Mouse (Mus musculus): ENCODE data around the gene Lce3a.

Gene Lce3a

DNA sequence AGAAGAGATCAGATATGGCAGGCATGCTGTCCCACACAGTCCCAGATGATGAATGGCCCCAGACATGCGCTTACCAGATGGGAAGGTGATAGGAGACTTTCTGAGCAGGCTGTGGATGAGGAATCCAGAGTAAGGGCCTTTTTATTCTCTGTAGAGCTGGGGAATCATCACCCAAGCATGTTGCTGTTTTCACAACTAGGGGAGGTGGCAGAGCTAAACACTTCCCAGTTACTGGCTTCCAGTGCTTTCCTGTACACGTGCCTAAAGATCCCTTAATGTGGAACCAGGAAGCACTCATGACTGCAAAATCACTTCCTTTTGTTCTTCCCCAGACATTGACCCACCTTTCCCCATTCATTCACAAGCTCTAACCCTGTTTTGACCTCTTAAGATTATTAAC lies at the start of gene Lce3a:
Gene Lce3a (minus strand): TSS at position 101 of the 400 bp plus-strand sequence.
- no peak for ATAC-seq (ENCODE audit: insufficient number of reproducible peaks, low FRiP score, low TSS enrichment)

DNA sequence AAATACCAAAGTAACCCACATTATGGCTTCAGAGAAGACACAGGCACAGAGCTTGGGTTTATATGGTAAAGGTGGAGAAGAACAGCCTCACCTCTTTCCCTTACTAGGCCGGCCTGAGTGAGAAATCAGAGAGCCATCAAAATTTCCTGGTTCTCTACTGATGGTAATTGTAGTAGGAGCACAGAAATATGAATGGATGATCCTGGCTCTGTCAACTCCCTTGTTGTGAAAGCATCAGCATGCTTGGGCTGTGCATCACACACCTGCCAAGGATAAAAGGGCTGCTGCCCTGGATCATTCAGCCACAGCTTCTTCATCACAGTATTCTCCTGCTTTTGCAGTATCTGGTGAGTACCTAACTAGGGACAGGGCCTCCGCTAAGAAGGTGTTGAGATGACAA lies 40.7 kb upstream of the Lce3a start, which contains the start of gene Lce3e:
Gene Lce3e (plus strand): TSS at position 301 of the 400 bp plus-strand sequence.
- no peak for ATAC-seq (ENCODE audit: insufficient number of reproducible peaks, low FRiP score, low TSS enrichment)

DNA sequence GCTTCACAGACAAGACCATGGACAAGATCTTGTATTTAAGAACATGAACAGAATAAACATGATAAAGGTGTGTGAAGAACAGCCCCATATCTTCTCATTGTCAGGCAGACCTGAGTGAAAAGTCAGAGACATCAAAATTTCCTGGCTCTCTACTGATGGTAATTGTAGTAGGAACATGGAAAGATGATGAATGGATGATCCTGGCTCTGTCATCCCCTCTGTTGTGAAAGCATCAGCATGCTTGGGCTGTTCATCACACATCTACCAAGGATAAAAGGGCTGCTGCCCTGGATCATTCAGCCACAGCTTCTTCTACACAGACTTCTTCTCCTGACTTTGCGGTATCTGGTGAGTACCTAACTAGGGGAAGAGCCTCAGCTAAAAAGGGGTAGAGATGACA lies 31.1 kb upstream of the Lce3a start, which contains the start of gene Lce3d:
Gene Lce3d (plus strand): TSS at position 301 of the 400 bp plus-strand sequence.
- ATAC-seq (ENCODE audit: insufficient number of reproducible peaks, low FRiP score, low TSS enrichment), result no peak

DNA sequence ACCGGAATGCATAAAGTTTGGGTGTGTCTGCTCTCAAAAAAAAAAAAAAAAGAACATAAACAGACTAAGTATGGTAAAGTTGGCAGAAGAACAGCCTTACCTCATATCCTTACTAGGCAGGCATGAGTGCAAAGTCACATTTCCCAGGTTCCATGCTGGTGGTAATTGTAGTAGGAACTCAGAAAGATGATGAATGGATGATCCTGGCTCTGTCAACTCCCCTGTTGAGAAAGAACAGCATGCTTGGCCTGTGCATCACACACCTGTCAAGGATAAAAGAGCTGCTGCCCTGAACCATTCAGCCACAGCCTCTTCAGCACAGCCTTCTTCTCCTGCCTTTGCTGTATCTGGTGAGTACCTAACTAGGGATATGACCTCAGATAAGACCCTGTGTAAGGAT lies 18.2 kb upstream of the Lce3a start, which contains the start of gene Lce3c:
Gene Lce3c (plus strand): TSS at position 301 of the 400 bp plus-strand sequence.
- no peak for ATAC-seq (ENCODE audit: insufficient number of reproducible peaks, low FRiP score, low TSS enrichment)

DNA sequence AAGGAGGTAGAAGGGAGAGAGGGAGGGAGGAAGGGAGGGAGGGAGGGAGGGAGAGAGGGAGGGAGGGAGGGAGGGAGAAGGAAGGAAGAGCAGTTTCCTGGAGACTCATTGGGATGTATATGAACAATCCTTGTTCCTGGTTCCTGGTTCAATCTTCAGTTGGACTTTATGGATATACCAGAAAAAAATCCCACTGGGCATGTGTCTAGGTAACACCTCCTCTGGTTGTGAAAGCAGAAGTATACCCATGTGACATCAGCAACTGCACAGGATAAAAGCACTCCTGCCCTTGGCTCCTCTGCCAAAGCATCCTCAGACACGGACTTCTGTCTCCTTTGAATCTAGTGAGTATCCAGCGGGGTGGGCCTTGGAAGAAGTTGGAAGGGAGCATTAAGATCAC lies 6.6 kb upstream of the Lce3a start, which contains the start of gene Lce3b:
Gene Lce3b (plus strand): TSS at position 301 of the 400 bp plus-strand sequence.
- ATAC-seq (ENCODE audit: insufficient number of reproducible peaks, low FRiP score, low TSS enrichment), result no peak

DNA sequence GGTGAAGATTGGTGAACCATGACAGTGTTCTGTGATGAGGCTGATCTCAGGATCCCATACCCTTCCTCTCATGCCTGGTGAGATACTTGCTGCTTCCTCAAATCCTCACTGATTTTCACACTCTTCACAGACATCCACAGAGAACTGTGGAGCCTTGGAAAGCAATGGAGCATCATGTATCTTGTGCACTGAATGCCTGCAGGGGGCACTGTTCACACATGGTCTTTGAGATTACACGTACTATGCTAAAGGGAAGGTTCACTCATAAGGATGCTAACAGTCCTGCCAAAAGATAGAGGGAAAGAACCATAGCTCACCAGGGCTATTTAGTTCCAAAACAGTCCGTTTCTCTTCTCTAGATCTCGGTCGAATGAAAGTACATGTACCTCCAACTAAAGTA lies 5.7 kb downstream of the Lce3a start:
- no peak for ATAC-seq (ENCODE audit: insufficient number of reproducible peaks, low FRiP score, low TSS enrichment)

DNA sequence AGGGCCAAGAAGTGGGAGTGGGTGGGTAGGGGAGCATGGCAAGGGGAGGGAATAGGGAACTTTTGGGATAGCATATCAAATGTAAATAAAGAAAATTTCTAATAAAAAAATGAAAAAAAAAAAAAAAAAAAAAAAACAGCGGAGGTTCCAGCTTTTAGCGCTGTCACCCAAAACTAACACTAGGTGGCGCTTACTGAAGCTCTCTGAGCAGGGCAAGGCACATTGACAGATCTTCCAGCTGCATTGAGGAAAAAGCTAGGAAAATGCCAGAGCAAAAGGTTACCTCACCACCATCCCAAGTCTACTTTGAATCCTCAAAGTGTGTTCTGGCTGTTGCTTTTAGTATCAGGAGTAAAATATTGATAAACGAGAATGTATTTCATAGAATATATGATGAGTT lies 18.5 kb downstream of the Lce3a start:
- no peak for ATAC-seq (ENCODE audit: insufficient number of reproducible peaks, low FRiP score, low TSS enrichment)

DNA sequence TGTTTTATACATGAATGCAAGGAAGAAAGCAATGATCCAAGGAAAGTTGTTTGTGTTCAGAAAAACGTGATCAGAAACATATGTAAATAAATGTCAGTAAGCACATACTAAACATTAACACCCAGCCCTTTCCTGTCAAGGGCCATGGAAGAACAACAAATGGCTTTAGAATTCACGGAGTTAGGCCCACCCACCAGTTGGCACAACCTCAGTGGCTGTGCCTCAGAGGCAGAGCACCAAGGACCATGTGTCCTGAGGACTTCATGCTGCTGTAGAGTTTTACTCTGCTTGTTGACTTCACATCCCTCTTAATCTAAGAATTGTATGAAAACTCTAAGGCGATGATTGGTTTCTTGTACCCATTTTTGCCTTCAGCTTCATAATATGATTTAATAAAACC lies 20.8 kb downstream of the Lce3a start:
- no peak for ATAC-seq (ENCODE audit: insufficient number of reproducible peaks, low FRiP score, low TSS enrichment)

DNA sequence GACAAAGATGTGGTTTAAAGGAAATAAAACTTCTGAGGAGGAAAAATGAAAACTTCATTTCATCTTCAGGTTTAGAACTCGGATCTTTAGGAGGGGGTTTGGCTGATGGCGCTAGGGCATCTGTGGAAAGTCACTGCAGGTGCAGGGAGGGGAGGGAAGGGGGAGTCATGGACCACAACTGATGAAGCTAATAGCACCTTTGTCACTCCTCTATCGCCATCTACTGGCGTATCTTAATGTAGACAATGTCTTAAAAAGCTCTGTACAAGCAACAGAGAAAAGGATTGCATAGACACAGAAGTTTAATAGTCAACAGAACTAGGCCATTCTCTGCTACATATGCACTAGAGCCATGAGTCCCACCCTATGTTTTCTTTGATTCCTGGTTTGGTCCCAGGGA lies 22.4 kb downstream of the Lce3a start:
- no peak for ATAC-seq (ENCODE audit: insufficient number of reproducible peaks, low FRiP score, low TSS enrichment)

DNA sequence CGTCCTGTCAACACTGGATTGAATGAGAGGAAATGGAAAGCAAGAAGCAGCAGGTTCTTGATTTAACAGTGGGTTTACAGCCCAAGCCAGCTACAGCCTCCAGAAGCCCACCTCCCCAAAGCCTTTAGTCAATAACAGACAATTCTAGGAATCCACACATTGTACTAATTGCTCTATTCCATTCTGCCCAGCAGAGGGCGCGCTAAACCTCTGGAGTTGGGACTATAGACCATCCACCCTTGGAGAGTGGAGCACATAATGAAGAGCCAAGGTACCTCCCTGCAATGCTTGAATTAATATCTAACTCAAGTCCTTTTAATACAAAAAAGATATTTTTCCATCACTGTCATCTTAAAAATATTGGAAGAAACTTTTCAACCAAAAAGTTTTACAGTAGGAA lies 23.0 kb downstream of the Lce3a start:
- no peak for ATAC-seq (ENCODE audit: insufficient number of reproducible peaks, low FRiP score, low TSS enrichment)

DNA sequence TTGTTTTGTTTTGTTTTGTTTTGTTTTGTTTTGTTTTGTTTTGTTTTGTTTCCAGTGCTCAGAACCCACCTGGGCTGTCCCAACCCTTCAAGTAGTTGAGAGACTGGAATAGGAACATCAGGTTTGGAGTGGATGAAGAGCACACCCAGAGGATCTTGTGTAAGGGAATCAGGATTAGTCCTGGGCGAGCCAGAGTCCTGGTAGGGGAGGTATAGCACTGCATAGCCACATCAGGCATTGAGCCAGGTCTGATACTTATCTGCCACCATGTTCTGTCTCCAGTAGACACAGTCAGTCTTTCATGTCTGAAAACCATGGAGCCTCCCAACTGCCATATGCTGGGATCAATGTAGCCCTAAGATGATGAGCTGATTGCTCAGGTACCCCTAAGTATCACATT lies 31.5 kb downstream of the Lce3a start:
- no peak for ATAC-seq (ENCODE audit: insufficient number of reproducible peaks, low FRiP score, low TSS enrichment)

DNA sequence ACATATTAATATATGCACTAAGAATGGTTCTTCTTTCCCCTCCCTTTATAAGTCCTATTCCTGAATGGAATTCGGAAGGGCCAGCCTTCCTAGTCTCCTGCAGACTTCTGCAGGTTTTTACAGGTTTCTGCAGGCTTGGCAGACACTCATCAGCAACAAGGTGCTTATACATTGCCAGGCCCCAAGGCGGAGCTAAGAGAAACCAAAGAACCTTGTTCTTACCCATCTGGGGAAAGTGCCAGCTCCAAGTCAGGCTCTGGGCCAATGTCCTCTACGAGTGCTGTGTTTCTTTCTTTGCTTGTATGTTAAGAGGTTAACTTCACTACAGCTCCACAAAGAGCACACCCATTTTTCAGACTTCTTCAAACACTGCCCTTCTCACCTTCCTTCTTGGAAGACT lies 32.0 kb downstream of the Lce3a start:
- no peak for ATAC-seq (ENCODE audit: insufficient number of reproducible peaks, low FRiP score, low TSS enrichment)

All from cerebellum, adult (tissue).